Mouse (Mus musculus) spleen, postnatal 10 days (tissue): Measurements from ENCODE around the gene Lrfn3.
A peak's percentile ranks its signal among the peaks of the same experiment; 100 is the strongest.

Source experiments
- DNase-seq, 2 experiments: peaks; one replicate each; pipeline ENCODE4 v3.0.0; 2021 to 2022; ENCODE audit warnings: low spot score in 2 of 2

The Lrfn3 gene

GRCm38 (mm10) chr7:30362652-30363343 lies at the start of gene Lrfn3:
Gene Lrfn3 (minus strand): TSS chr7:30362772.
- DNase-seq = no peak

DNA sequence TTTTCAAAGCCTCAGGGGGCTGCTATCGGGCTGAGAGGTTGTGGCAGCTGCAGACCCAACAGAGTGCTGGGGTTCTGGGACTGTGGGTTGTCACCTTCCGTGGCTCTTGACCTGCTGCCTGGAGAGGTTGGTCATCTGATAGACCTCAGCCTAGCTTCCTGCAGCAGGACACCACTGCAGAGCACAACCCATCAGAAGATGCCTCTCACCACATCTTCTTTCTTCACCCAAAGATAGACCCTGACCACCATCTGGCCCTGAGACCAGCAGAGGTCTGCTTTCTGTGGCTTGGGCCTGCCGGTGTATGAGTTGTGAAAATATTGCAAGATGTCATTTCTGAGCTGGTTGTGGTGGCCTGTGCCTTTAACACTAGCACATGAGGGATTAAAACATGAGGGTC lies 48.5 kb upstream of the Lrfn3 start:
- no peak for DNase-seq

- no peak for DNase-seq
Measured at GRCm38 (mm10) chr7:30409789-30410188, 47.2 kb upstream of the Lrfn3 start.

DNA sequence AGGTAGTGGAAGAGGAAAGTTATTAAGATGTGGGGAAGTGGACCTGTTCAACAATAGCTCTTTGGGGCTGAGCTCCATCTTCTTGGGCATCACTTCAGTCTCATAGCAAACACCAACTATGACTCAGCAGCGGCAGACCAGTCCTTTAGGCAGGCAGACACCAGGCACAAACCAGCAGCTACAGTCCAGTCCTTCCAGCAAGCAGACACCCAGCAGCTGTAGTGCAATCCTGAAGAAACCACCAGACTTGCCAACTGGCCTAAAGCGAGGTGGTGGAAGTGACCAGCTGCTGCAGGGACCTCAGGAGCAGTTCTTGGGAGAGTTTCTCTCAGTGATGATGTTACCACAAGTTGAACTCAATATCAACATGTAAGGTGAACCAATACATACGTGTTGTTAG lies 46.1 kb upstream of the Lrfn3 start:
- DNase-seq = no peak

DNA sequence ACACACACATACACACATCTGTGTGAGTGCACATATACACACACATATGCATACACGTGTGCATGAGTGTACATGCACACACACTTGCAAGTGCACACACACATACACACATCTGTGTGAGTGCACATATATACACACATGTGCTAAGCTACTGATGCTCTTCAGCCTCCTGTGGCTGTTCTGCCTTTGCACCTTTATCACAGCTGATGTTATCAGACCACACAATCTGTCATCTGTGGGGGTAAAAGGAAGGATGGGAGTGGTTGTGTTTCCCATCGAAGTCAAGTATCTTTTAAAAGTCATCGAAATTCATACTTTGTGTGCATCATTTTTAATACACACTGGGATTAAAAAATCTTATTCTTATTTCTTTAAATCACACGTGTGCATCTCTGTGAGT lies 39.8 kb upstream of the Lrfn3 start:
- DNase-seq = no peak

- DNase-seq = no peak
Measured at GRCm38 (mm10) chr7:30399671-30400070, 37.1 kb upstream of the Lrfn3 start.

DNA sequence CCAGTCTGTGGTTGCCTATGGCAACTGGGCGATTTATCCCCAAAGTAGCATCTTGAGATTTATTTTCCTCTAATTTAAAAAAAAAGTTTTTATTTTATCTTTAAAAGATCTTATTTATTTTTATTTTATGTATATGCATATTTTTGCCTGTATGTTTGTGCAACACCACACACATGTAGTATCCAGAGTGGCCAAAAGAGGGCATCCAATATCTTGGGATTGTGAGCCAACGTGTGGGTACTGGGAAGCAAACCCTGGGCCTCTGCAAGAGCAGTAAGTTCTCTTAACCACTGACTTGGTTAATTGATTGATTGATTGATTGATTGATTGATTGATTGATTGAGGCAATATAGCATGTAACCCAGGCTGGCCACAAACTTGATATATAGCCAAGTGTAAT lies 32.3 kb upstream of the Lrfn3 start:
- peak in 1 of 2 experiments; percentile 42 for DNase-seq

GRCm38 (mm10) chr7:30394379-30394778 lies 31.8 kb upstream of the Lrfn3 start:
- DNase-seq = peak in 1 of 2 experiments; percentile 70

DNA sequence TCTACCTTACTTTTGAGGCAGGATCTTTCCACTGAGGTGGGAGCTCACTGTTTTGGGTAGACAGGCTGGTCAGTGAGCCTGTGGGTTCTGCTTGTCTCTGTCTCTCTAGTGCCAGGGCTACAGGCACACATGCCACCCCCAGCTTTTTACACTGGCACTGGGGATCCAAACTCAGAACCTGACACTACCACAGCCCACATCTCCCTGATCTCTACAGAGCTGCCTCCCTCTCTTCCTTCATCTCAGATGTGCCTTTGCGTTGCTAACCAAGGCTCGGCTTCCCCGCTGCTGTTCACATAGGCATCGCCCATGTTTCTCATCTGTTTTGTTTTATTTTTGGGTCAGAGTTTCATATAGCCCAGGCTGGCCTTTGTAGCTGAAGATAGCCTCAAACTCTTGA lies 31.1 kb upstream of the Lrfn3 start:
- DNase-seq = no peak

- DNase-seq = no peak
Measured at GRCm38 (mm10) chr7:30392746-30393520, 30.4 kb upstream of the Lrfn3 start.

DNA sequence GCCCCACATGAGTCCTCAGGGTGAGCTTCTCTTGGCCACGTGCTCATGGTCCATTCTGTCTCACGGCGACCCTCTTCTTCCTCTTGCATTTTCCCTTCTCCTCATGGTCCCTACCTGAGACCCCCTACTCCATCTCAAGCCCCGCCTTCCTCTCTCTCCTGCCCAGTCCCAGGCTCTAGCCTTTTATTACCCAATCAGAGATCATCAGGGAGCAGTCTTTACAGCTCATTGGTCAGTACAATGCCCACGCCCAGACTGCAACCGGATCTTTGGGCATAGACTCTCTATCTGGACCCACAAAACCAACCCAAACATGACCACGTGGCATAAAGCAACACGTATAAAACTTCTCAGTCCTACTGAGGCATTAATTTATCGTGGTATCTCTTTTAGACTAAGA lies 21.5 kb upstream of the Lrfn3 start:
- DNase-seq = no peak

DNA sequence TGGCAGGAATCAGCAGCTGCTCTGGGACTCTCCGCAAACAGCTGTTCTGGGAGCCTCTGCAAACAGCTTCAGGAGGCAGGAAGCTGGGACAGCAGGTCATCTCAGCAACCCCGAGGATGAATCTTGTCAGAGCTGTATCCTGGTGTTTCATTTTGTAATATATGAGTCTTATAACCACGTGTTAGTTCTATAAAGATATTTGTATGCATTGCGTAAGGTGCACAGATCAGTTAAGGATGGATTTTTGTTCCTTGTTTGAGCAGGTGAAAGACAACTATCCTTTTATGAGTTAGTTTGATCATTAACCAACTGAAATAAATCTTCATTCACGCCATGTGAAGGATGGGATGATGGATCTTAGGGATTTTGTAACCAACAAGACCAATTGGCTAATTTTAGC lies 17.5 kb upstream of the Lrfn3 start:
- DNase-seq = no peak

GRCm38 (mm10) chr7:30373501-30373962 lies 11.0 kb upstream of the Lrfn3 start:
- peak; percentile 50 to 85 for DNase-seq

- DNase-seq = no peak
Measured at GRCm38 (mm10) chr7:30367466-30367865, 4.9 kb upstream of the Lrfn3 start.

- DNase-seq = no peak
Measured at GRCm38 (mm10) chr7:30363344-30363738, 769 bp upstream of the Lrfn3 start.

DNA sequence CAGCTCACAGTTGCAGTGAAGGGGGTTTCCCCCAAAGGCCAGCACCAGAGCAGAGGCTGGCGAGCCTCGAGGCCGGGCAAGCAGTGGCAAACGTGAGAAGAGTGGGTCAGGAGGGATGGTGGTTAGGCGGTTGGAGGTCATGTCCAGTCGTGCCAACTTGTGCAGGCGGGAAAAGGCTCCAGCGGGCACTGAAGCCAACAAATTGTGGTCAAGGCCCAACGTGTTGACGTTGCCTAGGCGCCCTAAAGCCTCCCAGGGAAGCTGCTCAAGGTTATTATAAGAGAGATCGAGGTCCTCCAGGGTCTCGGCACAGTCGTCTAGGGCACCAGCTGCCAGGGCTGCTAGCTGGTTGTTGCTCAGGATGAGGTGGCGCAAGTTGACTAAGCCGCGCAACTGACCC lies 2.5 kb downstream of the Lrfn3 start:
- no peak for DNase-seq

DNA sequence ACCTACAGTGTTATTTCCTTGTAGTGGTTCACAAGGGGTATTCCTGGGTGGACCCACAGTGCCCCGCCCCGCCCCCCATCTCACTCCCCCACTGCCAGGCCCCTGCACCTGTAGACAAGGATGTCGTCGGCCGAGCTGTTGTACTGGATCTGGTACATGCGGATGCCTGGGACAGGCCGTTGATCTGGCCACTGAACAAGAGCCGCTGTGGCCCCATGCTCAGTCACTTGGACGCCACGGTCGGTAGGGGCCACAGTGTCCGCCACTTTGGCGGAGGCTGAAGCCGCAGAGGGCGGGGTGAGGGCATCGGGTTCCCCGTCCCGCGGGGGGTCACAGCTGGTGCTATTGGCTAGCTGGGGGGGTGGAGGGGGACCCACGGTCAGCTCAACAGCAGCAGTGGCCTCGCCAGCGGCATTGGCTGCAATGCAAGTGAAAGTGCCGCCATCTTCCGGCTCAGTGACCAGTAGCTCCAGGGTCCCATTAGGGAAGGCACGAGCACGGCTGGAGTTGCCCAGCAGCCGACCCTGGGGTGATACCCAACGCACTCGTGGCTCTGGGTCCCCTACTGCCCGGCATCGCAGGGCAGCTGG lies 3.2 kb downstream of the Lrfn3 start:
- no peak for DNase-seq

DNA sequence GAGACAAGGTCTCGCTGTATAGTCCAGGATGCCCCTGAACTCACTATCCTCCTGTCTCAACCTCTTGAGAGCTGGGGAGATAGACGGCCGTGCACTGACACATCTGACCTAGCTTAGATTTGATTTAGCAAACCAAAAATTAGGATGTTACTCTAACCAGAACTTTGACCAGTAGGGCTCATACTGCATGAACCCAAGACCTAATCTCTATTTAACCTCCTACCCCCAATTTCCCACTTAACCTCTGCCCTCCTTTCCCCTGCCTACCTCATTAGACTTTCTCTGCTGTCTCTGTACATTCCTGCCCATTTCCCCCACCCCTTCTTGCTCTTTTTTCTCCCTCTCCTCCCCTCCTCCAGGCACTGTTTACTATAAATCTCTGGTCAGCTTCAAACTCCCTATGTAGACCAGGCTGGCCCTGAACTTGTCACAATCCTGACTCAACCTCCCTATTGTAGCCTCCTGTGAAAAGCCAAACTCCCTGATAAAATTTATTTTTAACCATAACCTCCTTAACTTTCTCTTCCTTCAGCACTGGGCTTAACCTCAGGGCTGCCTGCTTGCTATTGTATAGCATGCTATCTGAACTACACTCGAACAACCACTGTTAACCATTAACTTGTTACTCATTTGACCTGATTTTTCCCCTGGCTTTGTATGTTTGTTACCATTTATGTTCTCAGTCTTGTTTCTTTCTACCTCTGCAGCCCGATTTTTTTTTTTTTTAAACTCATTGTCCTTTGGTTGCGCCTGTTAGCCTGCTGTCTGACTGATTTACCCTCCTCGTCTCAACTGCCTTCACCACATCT lies 4.0 kb downstream of the Lrfn3 start:
- DNase-seq = no peak

GRCm38 (mm10) chr7:30354059-30354458 lies 8.5 kb downstream of the Lrfn3 start:
- no peak for DNase-seq

GRCm38 (mm10) chr7:30353279-30353822 lies 9.2 kb downstream of the Lrfn3 start:
- peak; percentile 41 to 67 for DNase-seq

DNA sequence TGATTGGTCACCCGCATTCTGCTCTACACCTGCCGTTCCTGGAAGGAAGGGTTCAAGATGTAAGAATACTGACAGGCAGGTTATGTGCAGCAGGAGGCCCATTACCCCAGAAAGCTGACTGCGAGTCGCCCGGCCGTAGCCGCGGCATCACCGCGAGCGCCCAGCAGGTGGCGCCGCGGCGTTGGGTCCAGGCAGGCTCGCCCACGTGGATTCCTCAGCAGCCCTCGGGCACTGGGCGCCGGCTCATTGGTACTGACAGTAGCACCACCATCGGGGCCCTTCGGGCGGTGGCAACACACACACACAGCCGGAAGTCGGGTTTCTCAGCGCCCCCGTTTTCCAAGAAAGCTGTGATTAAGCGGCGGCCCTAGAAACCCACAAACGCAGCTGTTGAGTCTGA lies 14.7 kb downstream of the Lrfn3 start:
- peak; percentile 33 to 70 for DNase-seq
